Mouse (Mus musculus) effector memory CD4-positive, alpha-beta T cell, adult 7 months (primary cell): Measurements from ENCODE around the gene Vmn1r227. TPM values are rescaled to one million over a fixed set of nuclear protein-coding genes. Genes with fewer than 3 reads are reported as not detected.

Source experiments
- polyA plus RNA-seq: library from polyadenylated mRNA; unstranded; fragments of 100-300 nt; shearing (Covaris generic); gene quantifications from one replicate; pipeline ENCODE4 v1.2.1, GENCODE M21; 2017

Gene Vmn1r227
- 0.07 TPM for polyA plus RNA-seq

DNA sequence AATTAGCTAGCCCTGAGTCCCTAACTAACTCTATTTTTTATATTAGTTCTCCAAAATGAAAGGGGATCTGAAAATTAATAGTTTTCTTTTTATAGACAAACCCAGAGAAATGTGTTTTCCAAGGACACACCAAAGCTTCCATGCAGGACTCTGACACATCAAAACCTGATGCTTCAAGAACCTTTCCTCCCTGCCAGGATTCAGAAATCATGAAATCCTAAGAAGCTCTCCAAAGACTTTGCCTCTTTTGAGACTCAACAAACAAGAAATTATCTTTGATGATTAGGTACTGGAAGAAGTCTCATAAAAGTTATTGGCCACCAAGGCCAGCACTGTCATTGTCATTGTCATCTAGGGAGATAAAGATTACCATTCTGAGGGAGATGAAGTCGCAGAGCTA lies at the start of gene Vmn1r227:
Gene Vmn1r227, plus strand, starts transcription at position 301 of the 400 bp plus-strand sequence.

DNA sequence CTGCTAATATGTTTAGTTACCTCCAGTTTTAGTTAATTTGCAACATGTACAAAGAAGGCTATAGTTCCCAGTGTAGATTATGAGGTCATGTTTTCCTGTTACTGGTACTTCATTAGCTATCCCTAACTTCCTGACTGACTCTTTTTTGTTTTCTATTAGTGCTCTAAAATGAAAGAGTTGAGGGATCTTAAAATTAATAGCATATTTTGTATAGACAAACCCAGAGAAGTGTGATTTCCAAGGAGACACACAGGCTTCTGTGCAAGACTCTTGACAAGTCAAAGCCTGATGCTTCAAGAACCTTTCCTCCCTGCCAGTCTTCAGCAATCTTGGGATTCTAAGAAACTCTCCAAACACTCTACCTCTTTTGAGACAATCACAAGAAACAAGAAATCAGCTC lies 47.1 kb upstream of the Vmn1r227 start, which contains the start of gene Vmn1r226:
Gene Vmn1r226, plus strand, starts transcription at position 301 of the 400 bp plus-strand sequence.

DNA sequence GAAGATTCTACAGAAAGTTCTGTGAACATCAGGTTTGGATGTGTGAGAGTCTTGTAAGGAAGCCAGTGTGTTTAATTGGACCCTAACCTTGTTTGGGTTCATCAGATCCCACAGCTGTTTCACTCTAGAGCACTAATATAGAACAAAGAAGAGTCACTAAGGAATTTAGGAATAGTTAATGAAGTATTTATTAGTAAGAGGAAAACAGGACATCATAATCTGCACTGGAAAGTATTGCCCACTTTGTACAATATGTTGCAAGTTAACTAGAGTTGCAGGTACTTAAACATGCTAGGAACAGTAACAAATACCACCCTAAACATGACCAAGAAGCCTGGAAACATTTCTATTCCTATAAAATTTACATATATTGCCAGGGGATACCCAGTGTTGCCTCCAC lies 56.4 kb downstream of the Vmn1r227 start, which contains the start of gene Vmn1r228:
Gene Vmn1r228, minus strand, starts transcription at position 101 of the 400 bp plus-strand sequence.

Other genes with a start within 250 kb of the Vmn1r227 start
- not detected for gene Vmn2r108, start 248.5 kb upstream of the Vmn1r227 start, polyA plus RNA-seq
- 0.45 TPM for gene Vmn1r225, start 231.7 kb upstream of the Vmn1r227 start, polyA plus RNA-seq
- gene Vmn2r109, start 165.1 kb upstream of the Vmn1r227 start, polyA plus RNA-seq = not detected
- not detected for gene Vmn2r110, start 133.4 kb upstream of the Vmn1r227 start, polyA plus RNA-seq
- gene Fpr-rs3, start 105.0 kb upstream of the Vmn1r227 start, polyA plus RNA-seq = 0.50 TPM
- not detected for gene Vmn1r226, start 47.0 kb upstream of the Vmn1r227 start, polyA plus RNA-seq
- gene Vmn1r228, start 56.3 kb downstream of the Vmn1r227 start, polyA plus RNA-seq = not detected
- gene Vmn1r229, start 81.7 kb downstream of the Vmn1r227 start, polyA plus RNA-seq = 0.05 TPM
- not detected for gene Vmn1r230, start 110.6 kb downstream of the Vmn1r227 start, polyA plus RNA-seq
- not detected for gene Vmn1r231, start 175.2 kb downstream of the Vmn1r227 start, polyA plus RNA-seq
- not detected for gene Vmn1r232, start 189.9 kb downstream of the Vmn1r227 start, polyA plus RNA-seq
- 311 TPM for gene Ppp2r1a, start 215.5 kb downstream of the Vmn1r227 start, polyA plus RNA-seq